Mouse (Mus musculus): ENCODE data around the gene Ccser2. TPM values are rescaled to one million over a fixed set of nuclear protein-coding genes. Genes with fewer than 3 reads are reported as not detected.

The Ccser2 gene
- polyA plus RNA-seq, 1 experiment from 2014 or later, result 29.4 TPM

Other genes starting within 250 kb of the Ccser2 start
- gene Rgr, start 80.2 kb upstream of the Ccser2 start, polyA plus RNA-seq (2016; fragmentation: Nextera tagmentation; extraction: Ambion mirVana), result not detected in 2 replicates
- not detected in 2 replicates for gene Lrit1, start 86.1 kb upstream of the Ccser2 start, polyA plus RNA-seq (2016; fragmentation: Nextera tagmentation; extraction: Ambion mirVana)
- gene Lrit2, start 99.2 kb upstream of the Ccser2 start, polyA plus RNA-seq (2016; fragmentation: Nextera tagmentation; extraction: Ambion mirVana), result not detected in 2 replicates
- gene Cdhr1, start 129.6 kb upstream of the Ccser2 start, polyA plus RNA-seq (2016; fragmentation: Nextera tagmentation; extraction: Ambion mirVana), result 0.15 and 0.28 TPM in 2 replicates
- gene 2610528A11Rik, start 145.2 kb upstream of the Ccser2 start, polyA plus RNA-seq (2016; fragmentation: Nextera tagmentation; extraction: Ambion mirVana), result 1.3 and 1.9 TPM in 2 replicates
- gene Ghitm, start 166.5 kb upstream of the Ccser2 start, polyA plus RNA-seq (2016; fragmentation: Nextera tagmentation; extraction: Ambion mirVana), result 295 and 362 TPM in 2 replicates